Mouse (Mus musculus) liver, embryonic 14.5 days (tissue): ENCODE measurements around the gene Rnf135. TPM values are rescaled to one million over a fixed set of nuclear protein-coding genes. Genes with fewer than 3 reads are reported as not detected.

ENCODE experiments used
- ATAC-seq: fragments of 200-750 bp; cut with Nextera tagmentation; 2 replicates; pipeline ENCODE4 v1.8.0; 2017; ENCODE audit warnings: moderate number of reproducible peaks, mild to moderate bottlenecking, moderate library complexity; ENCODE audit not compliant: insufficient read depth
- DNase-seq, 3 experiments: peaks; one replicate each; pipeline ENCODE4 v3.0.0-alpha.2; 2012 to 2013; ENCODE audit warnings: low read depth in 3 of 3, low spot score in 3 of 3
- H3K27ac ChIP-seq: fragments of 300-500 bp; sonication (generic); 2 replicates; pipeline ENCODE4 v1.5.1; 2014; ENCODE audit warnings: moderate library complexity, mild to moderate bottlenecking, control low read depth, inconsistent platforms
- H3K27me3 ChIP-seq: fragments of 300-500 bp; sonication (generic); 2 replicates; pipeline ENCODE4 v1.6.1; 2014; ENCODE audit warnings: mild to moderate bottlenecking, low read length, moderate library complexity; ENCODE audit not compliant: control insufficient read depth, insufficient read depth
- H3K36me3 ChIP-seq: fragments of 300-500 bp; sonication (generic); replicated peaks from 2 replicates; pipeline ENCODE4 v1.6.1; 2014; ENCODE audit warnings: low read depth; ENCODE audit not compliant: control insufficient read depth, insufficient read depth
- H3K4me1 ChIP-seq, 2 experiments: fragments of 200-500 bp in 1 of 2; fragments of 300-500 bp in 1 of 2; sonication (generic) in 1 of 2; replicated peaks; 2 replicates each; pipeline ENCODE4 v1.6.1; 2012 to 2014; ENCODE audit warnings: antibody characterized with exemption in 1 of 2, inconsistent platforms in 1 of 2, low read length in 1 of 2; ENCODE audit not compliant: control insufficient read depth in 2 of 2, insufficient read depth in 2 of 2
- H3K4me2 ChIP-seq: fragments of 300-500 bp; sonication (generic); 2 replicates; pipeline ENCODE4 v1.6.1; 2014; ENCODE audit warnings: low read depth, mild to moderate bottlenecking, control low read depth, moderate library complexity
- H3K4me3 ChIP-seq, 2 experiments: fragments of 200-500 bp in 1 of 2; fragments of 300-500 bp in 1 of 2; sonication (generic) in 1 of 2; 2 replicates each; pipeline ENCODE4 v1.5.1; 2012 to 2014; ENCODE audit warnings: low read depth in 2 of 2, low read length in 2 of 2, mild to moderate bottlenecking in 2 of 2, control low read depth in 1 of 2, inconsistent platforms in 1 of 2, moderate library complexity in 1 of 2; ENCODE audit not compliant: insufficient read depth in 1 of 2
- H3K9ac ChIP-seq: fragments of 300-500 bp; sonication (generic); replicated peaks from 2 replicates; pipeline ENCODE4 v1.6.1; 2014; ENCODE audit warnings: mild to moderate bottlenecking, control low read depth, moderate library complexity
- H3K9me3 ChIP-seq: fragments of 300-500 bp; sonication (generic); 2 replicates; pipeline ENCODE4 v1.6.1; 2016; ENCODE audit warnings: low read length, mixed read lengths; ENCODE audit not compliant: control insufficient read depth
- CTCF ChIP-seq: IDR thresholded peaks from 2 replicates; pipeline ENCODE4 v1.5.1; 2016; ENCODE audit warnings: antibody characterized with exemption, low read depth, control low read depth
- EP300 ChIP-seq: IDR thresholded peaks from 2 replicates; pipeline ENCODE4 v1.6.1; 2016; ENCODE audit warnings: antibody characterized with exemption, low read depth
- WGBS: fragments of 180-500 bp; shearing (Covaris S2); extraction: QIAGEN DNeasy Blood & Tissue Kit; methylation state at CpG from one replicate; pipeline ENCODE4 v1.1.7; 2014; ENCODE audit not compliant: insufficient replicate concordance; 5-methylcytosine and 5-hydroxymethylcytosine counted together
- polyA plus RNA-seq, 2 experiments: library from polyadenylated mRNA; depleted of rRNA in 1 of 2; stranded (reverse) in 1 of 2; unstranded in 1 of 2; fragments of >200 nt; fragmentation: Nextera tagmentation in 1 of 2; extraction: Ambion mirVana in 1 of 2; gene quantifications; 2 replicates each; pipeline versions ENCODE4 v1.2.1 to v1.2.3; 2012 to 2014

The Rnf135 gene
- polyA plus RNA-seq, 2 experiments: 2.2 to 2.5 TPM

DNA sequence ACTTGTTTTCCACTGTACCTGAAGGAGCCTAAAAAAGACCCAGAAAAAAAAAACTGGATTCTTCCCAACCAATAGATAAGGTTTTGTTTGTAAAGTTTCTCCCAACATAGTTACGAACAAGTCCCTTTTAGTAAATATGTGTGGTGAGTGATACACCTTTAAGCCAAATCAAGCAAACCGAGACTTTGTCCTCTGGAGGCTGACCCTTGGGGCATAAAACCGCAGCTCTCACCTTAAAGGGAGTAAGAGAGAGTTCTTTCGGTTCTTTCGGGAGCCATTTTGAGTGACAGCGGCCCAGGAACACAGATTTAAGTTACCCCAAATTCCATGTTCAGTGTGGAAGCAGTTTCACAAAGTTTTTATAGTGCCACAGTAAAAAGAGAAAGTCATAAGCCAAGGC lies 18.6 kb downstream of the Rnf135 start:
- H3K9ac ChIP-seq: no peak overlapping the region
- 62% methylated on average over 6 of the region's 6 CpGs for WGBS

DNA sequence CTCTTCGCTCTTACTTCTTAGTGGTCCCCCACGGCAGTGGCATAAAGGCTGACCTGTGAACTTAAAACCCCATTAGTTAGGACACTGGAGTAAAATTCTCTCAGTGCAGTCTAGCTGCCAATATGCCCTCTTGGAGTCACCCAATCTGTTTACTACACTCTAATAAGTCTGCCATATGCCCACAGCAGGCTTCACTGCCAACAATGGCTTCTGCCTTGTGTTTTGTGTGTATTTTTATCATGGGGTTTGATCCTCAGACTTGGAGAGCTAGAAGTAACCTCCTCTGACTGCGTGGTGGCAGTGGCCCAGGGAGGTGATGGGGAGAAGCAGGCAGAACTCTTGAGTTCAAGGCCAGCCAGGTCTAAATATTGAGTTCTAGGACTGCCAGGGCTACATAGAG lies 20.4 kb downstream of the Rnf135 start:
- H3K9ac ChIP-seq: no peak overlapping the region
- no peaks in the 10 kb centered on the region for H3K36me3 ChIP-seq
- no peaks in the 10 kb centered on the region for H3K4me1 ChIP-seq
- WGBS: 60% methylated on average over 3 of the region's 3 CpGs
- no peak for ATAC-seq
- H3K27me3 ChIP-seq: no peaks in the 10 kb centered on the region
- no peaks in the 10 kb centered on the region for H3K9me3 ChIP-seq
- no peak for DNase-seq
- no peak overlapping the region for H3K4me3 ChIP-seq
- TF ChIP-seq EP300 (no peak), CTCF (no peak)
- H3K27ac ChIP-seq: no peak overlapping the region
- H3K4me2 ChIP-seq: no peak overlapping the region

More for the DNA sequence above, 18.6 kb downstream of the Rnf135 start:
- TF ChIP-seq EP300: no peak
- no peak for TF ChIP-seq CTCF
- ATAC-seq: no peak
- DNase-seq: no peak
- H3K9me3 ChIP-seq: no peaks in the 10 kb centered on the region
- no peaks in the 10 kb centered on the region for H3K4me1 ChIP-seq
- no peak overlapping the region for H3K4me3 ChIP-seq
- peak overlapping the region; percentile 21; the same call in 1 of the 2 replicates for H3K4me2 ChIP-seq
- no peaks in the 10 kb centered on the region for H3K27me3 ChIP-seq
- H3K36me3 ChIP-seq: no peaks in the 10 kb centered on the region
- H3K27ac ChIP-seq: no peak overlapping the region

DNA sequence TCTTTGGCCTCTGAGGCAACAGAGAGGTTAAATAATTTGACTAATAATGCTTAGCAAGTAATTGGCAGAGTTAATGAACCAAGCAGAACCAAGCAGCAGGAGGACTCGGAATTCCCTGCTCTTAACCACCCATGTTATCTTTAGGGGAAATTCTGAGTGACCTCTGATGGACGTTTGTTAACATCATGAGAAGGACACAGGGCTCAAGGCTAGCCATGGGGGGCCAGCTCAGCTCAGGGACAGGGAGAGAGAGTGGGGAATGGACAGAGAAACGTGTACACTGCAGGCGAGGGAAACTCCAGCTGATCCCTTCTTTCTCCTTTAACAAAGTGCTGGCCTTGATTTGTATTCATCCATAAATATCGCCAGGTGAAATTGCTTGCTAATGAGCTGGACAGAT lies 21.3 kb downstream of the Rnf135 start:
- ATAC-seq (no peak), DNase-seq (no peak)
- Histone ChIP-seq H3K4me2 (no peak overlapping the region), H3K4me3 (no peak overlapping the region), H3K9me3 (no peaks in the 10 kb centered on the region), H3K27ac (no peak overlapping the region), H3K27me3 (no peaks in the 10 kb centered on the region), H3K36me3 (no peaks in the 10 kb centered on the region), H3K9ac (no peak overlapping the region), H3K4me1 (peaks cover 0 to under 1% of the 10 kb centered on the region in 2 experiments; a peak in 1 of 4 replicates)
- TF ChIP-seq EP300 (no peak), CTCF (no peak)
- WGBS: 50% methylated on average over 5 of the region's 5 CpGs

DNA sequence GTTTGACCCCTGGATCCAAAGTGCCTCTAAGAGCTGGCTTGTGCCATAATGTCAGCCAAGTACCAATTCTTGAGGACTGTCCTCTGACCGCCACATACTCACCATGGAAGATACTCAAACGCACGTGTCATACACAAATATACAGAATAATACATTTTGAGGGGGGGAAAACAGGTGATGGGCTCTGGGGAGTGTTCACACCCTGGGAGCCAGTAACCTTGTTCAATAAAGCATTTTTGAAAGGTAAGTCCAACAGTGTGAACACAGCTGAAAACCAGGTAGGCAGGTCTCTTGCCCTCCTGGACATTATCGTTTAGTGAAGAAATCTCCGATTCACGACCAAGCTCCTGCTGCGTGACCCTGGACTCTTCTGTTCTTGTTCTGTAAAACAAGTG lies 24.8 kb downstream of the Rnf135 start:
- H3K27me3 ChIP-seq: no peaks in the 10 kb centered on the region
- H3K4me3 ChIP-seq: peak overlapping the region in 1 of 2 experiments; percentile 97; a peak in 2 of 4 replicates
- no peaks in the 10 kb centered on the region for H3K9me3 ChIP-seq
- H3K4me1 ChIP-seq: peaks cover 3 to 8% of the 10 kb centered on the region in 2 experiments
- ATAC-seq (peak; percentile 4), DNase-seq (no peak)
- WGBS: 33% methylated on average over 7 of the region's 7 CpGs
- no peak for TF ChIP-seq CTCF
- TF ChIP-seq EP300: no peak
- H3K9ac ChIP-seq: no peak overlapping the region
- H3K27ac ChIP-seq: no peak overlapping the region
- no peaks in the 10 kb centered on the region for H3K36me3 ChIP-seq
- 0 out of 2 replicates have a peak overlapping the region, but pooled peaks have one; percentile 89 for H3K4me2 ChIP-seq

DNA sequence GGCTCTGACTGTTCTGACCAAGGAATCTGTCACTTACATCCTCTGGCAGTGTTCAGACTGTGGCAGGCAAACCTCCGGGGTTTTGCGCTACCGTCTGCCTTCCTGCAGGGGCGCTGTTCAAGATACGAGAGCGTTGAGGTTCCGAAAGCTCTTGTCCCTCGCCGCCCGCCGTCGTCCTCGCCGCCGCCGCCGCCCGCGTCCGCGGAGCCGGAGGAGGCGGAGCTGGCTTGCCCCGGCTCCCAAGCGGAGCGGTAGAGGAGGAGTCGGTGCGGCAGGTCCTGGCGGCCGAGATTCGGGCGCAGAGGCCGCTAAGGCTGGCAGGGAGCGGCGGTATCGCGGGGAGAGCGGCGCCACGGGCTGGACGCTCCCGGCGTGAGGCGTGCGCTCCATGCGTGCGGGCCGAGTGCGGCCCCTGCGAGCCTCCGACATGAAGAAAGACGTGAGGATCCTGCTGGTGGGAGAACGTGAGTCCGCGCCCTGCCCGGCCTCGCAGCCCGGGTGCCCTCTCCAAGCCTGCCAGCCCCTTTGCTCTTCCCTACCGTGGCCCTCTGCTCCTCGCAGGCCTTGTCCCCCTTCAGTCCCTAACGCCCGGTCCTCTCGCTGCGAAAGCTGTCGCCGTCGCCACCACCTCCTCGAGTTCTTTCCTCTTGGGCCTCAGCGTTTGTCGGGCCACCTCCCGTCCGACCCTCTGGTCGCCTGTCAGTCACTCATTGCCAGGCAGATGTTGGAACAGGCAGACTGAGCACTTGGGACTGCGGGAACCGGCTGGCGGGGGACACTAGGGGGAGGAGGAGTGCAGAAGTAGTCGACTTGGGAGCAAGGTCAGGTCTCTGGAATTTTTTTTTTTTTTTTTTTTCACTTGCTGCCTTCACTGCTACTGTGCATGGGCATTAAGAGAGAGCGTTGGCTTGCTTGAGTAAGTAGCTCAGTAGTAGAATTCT lies 25.5 kb downstream of the Rnf135 start, which contains the start of gene Rhot1:
Gene Rhot1 (plus strand): TSS at position 160 of the 941 bp plus-strand sequence.
- H3K9ac ChIP-seq: peak within 1 kb of the TSS; percentile 94
- H3K4me1 ChIP-seq: peaks cover 3 to 8% of the 10 kb centered on the region in 2 experiments
- H3K4me3 ChIP-seq: peak within 1 kb of the TSS; percentile 85 to 97
- DNase-seq (peak; percentile 90 to 93 (median 93)), ATAC-seq (peak; percentile 94)
- H3K27ac ChIP-seq: peak within 1 kb of the TSS; percentile 90
- H3K36me3 ChIP-seq: no peaks in the 10 kb centered on the region
- no peaks in the 10 kb centered on the region for H3K27me3 ChIP-seq
- no peaks in the 10 kb centered on the region for H3K9me3 ChIP-seq
- TF ChIP-seq EP300: no peak
- TF ChIP-seq CTCF: peak; percentile 91
- under 1% methylated on average over 78 of the region's 78 CpGs for WGBS
- H3K4me2 ChIP-seq: peak within 1 kb of the TSS; percentile 89
